Mouse (Mus musculus) kidney, adult 2 months (tissue): Measurements from ENCODE around the gene C9orf72.

Experiments used
- CTCF ChIP-seq: fragments of 200-500 bp; conservative IDR thresholded peaks from 2 replicates; pipeline ENCODE4 v1.5.1; 2011; ENCODE audit warnings: low read depth, mild to moderate bottlenecking, control low read depth, low read length, moderate library complexity, mixed read lengths; ENCODE audit not compliant: insufficient read depth, insufficient read length
- POLR2A ChIP-seq: fragments of 200-500 bp; IDR thresholded peaks from one replicate; pipeline ENCODE4 v1.6.1; 2011; ENCODE audit warnings: low read depth, low read length, control low read depth

GRCm38 (mm10) chr4:35157815-35158214 lies 68.2 kb downstream of the C9orf72 start:
- TF ChIP-seq CTCF (no peak), POLR2A (no peak)
